8 mouse cellular contexts compared by ENCODE assay signal in the genomic region with DNA sequence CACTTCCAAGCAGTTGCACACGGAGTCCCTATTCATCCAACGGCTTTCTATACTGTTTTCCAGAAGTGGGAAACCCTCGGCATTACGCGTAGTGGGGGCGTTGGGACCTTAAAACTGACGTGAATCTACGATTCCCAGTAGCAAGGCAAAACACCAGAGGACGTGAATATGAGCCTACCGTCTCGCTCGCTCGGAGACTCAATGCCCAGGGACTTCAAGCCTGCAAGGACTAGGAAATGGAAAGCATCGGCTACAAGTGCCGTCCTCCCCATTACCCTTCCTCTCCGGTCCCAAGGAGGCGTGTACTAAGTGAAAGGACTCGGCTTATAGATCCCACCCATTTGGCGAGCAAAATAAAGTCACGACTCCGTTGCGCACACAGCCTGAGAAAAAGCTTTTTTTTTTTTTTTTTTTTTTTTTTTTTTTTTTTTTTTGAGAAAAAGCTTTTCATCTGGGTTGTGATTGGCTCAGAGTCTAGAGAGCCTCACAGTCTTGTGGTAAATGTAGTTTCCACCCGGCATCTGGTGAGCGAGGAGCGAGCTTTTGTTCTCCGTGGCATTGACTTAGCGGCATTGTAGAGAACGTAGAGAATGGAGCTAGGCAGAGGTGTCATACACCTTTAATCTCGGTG. TPM values are rescaled to one million over a fixed set of nuclear protein-coding genes. Genes with fewer than 3 reads are reported as not detected.
A peak's percentile ranks its signal among the peaks of the same experiment; 100 is the strongest.
DNase-seq lines count a peak whose midpoint lies in the region; ATAC-seq and TF ChIP-seq lines count a peak whose summit lies in the region.

No protein-coding gene starts in this region.

- H3K36me3 ChIP-seq in heart, embryonic 15.5 days: no peaks in the 10 kb centered on the region
- H3K36me3 ChIP-seq in liver, embryonic 16.5 days (ENCODE audit: control insufficient read depth, insufficient read depth): no peaks in the 10 kb centered on the region
- no peaks in the 10 kb centered on the region for H3K36me3 ChIP-seq in neural tube, embryonic 11.5 days (ENCODE audit: control insufficient read depth, insufficient read depth, low read length)
- H3K36me3 ChIP-seq in testis, adult 2 months (ENCODE audit: control insufficient read depth, insufficient read depth, low read length): no peaks in the 10 kb centered on the region

- peaks cover 12% of the 10 kb centered on the region for H3K4me1 ChIP-seq in heart, embryonic 15.5 days (replicated peaks)
- peaks cover 12% of the 10 kb centered on the region for H3K4me1 ChIP-seq in liver, embryonic 16.5 days (ENCODE audit: control insufficient read depth, low read depth, low read length)
- peaks cover 12% of the 10 kb centered on the region for H3K4me1 ChIP-seq in neural tube, embryonic 11.5 days (ENCODE audit: control insufficient read depth, insufficient read depth, low read length)
- peaks cover 2% of the 10 kb centered on the region; the same call in 1 of the 2 replicates for H3K4me1 ChIP-seq in testis, adult 2 months (ENCODE audit: control insufficient read depth, insufficient read depth, low read length)

- TF ChIP-seq POLR2A in testis, adult 2 months (IDR thresholded peaks at IDR 0.05; ENCODE audit: control insufficient read depth, low read depth, low read length): 0 out of 2 replicates have a peak, but pooled peaks have one; percentile 13

- peak overlapping the region; percentile 70 for H3K9ac ChIP-seq in heart, embryonic 15.5 days
- H3K9ac ChIP-seq in liver, embryonic 16.5 days (ENCODE audit: low read depth, low read length): peak overlapping the region; percentile 66
- H3K9ac ChIP-seq in neural tube, embryonic 11.5 days (ENCODE audit: low read length): peak overlapping the region; percentile 61

- H3K9me3 ChIP-seq in heart, embryonic 15.5 days (replicated peaks): no peaks in the 10 kb centered on the region
- H3K9me3 ChIP-seq in liver, embryonic 16.5 days (replicated peaks; ENCODE audit: control insufficient read depth, low read length): no peaks in the 10 kb centered on the region
- no peaks in the 10 kb centered on the region for H3K9me3 ChIP-seq in neural tube, embryonic 11.5 days (ENCODE audit: control insufficient read depth, low read length)

- H3K27ac ChIP-seq in heart, embryonic 15.5 days: peak overlapping the region; percentile 85
- H3K27ac ChIP-seq in liver, embryonic 16.5 days (ENCODE audit: low read length): peak overlapping the region; percentile 32
- H3K27ac ChIP-seq in neural tube, embryonic 11.5 days (ENCODE audit: low read depth, low read length): peak overlapping the region; percentile 42; the same call in 1 of the 2 replicates
- peak overlapping the region; percentile 63; the same call in 1 of the 2 replicates for H3K27ac ChIP-seq in testis, adult 2 months (ENCODE audit: control insufficient read depth, insufficient read depth, low read depth, low read length)

- WGBS in heart, embryonic 15.5 days: 2% methylated on average over 29 of the region's 29 CpGs
- WGBS in liver, embryonic 16.5 days (ENCODE audit: insufficient replicate concordance): 2% methylated on average over 29 of the region's 29 CpGs
- 4% methylated on average over 29 of the region's 29 CpGs for WGBS in neural tube, embryonic 11.5 days

- no peak for TF ChIP-seq CTCF in testis, adult 2 months (IDR thresholded peaks at IDR 0.05; ENCODE audit: control insufficient read depth, insufficient read depth, insufficient replicate concordance, low read depth, low read length)

- DNase-seq in CD4-positive, CD25-positive, alpha-beta regulatory T cell, adult 2 months (ENCODE audit: low read depth, low spot score): peak; percentile 87
- peak; percentile 54 to 62 for DNase-seq in adrenal gland, postnatal 36 days
- peak; percentile 64 for DNase-seq in kidney, postnatal 10 days
- peak; percentile 76 for DNase-seq in neural tube, embryonic 11.5 days (ENCODE audit: low spot score)

- ATAC-seq in erythroid progenitor cell, adult 5-6 weeks (replicated peaks; ENCODE audit: low FRiP score, poor library complexity, severe bottlenecking): peak; percentile 75
- ATAC-seq in heart, embryonic 15.5 days (replicated peaks; ENCODE audit: insufficient number of reproducible peaks, insufficient read depth, low FRiP score, low read depth): peak; percentile 72
- peak; percentile 39 for ATAC-seq in liver, embryonic 16.5 days (ENCODE audit: low read depth)
- peak; percentile 77 for ATAC-seq in neural tube, embryonic 11.5 days (ENCODE audit: insufficient read depth, low FRiP score, low TSS enrichment)

- peak overlapping the region; percentile 62 for H3K4me3 ChIP-seq in heart, embryonic 15.5 days
- H3K4me3 ChIP-seq in liver, embryonic 16.5 days (ENCODE audit: low read depth, low read length): peak overlapping the region; percentile 68
- H3K4me3 ChIP-seq in neural tube, embryonic 11.5 days (ENCODE audit: low read depth, low read length): peak overlapping the region; percentile 47
- H3K4me3 ChIP-seq in testis, adult 2 months (ENCODE audit: control insufficient read depth, low read depth, low read length): peak overlapping the region; percentile 81

- H3K4me2 ChIP-seq in heart, embryonic 15.5 days: peak overlapping the region; percentile 80
- H3K4me2 ChIP-seq in liver, embryonic 16.5 days (ENCODE audit: low read depth, low read length): peak overlapping the region; percentile 68
- H3K4me2 ChIP-seq in neural tube, embryonic 11.5 days (ENCODE audit: low read depth): peak overlapping the region; percentile 66

- H3K27me3 ChIP-seq in heart, embryonic 15.5 days: no peaks in the 10 kb centered on the region
- no peaks in the 10 kb centered on the region for H3K27me3 ChIP-seq in liver, embryonic 16.5 days (ENCODE audit: control insufficient read depth, insufficient read depth, low read depth, low read length)
- no peaks in the 10 kb centered on the region for H3K27me3 ChIP-seq in neural tube, embryonic 11.5 days (ENCODE audit: control insufficient read depth, insufficient read depth, low read length)
- H3K27me3 ChIP-seq in testis, adult 2 months (ENCODE audit: control insufficient read depth, insufficient read depth, low read length): no peaks in the 10 kb centered on the region

RNA-seq across cellular contexts. Expression of a gene that starts 4.0 kb away (rescaled TPM):
- total RNA-seq in adrenal gland, postnatal 36 days (2021): 1 to 10 TPM; 9.3 to 9.5 TPM
- 0.42 and 0.72 TPM in 2 replicates for total RNA-seq in erythroid progenitor cell, adult 5-6 weeks (2015; ENCODE audit: low replicate concordance)
- total RNA-seq in erythroid progenitor cell, adult 5-6 weeks (2017; ENCODE audit: low replicate concordance): 1.4 and 1.7 TPM in 2 replicates
- polyA plus RNA-seq in heart, embryonic 15.5 days (2015; fragmentation: Nextera tagmentation; extraction: Ambion mirVana): 5.2 and 7.5 TPM in 2 replicates
- polyA plus RNA-seq in liver, embryonic 16.5 days (2015; fragmentation: Nextera tagmentation; extraction: Ambion mirVana): 2.4 and 2.6 TPM in 2 replicates
- polyA plus RNA-seq in neural tube, embryonic 11.5 days (2014; fragmentation: Nextera tagmentation; extraction: Ambion mirVana): 9.8 and 10.3 TPM in 2 replicates
- polyA plus RNA-seq in testis, adult 2 months (2012; rRNA removed): 0.60 and 0.75 TPM in 2 replicates

RNA-seq across cellular contexts. Expression of a gene that starts 16.0 kb away (rescaled TPM):
- 1 to 10 TPM; 5.9 to 7.6 TPM for total RNA-seq in adrenal gland, postnatal 36 days (2021)
- 0.72 and 5.9 TPM in 2 replicates for total RNA-seq in erythroid progenitor cell, adult 5-6 weeks (2015; ENCODE audit: low replicate concordance)
- total RNA-seq in erythroid progenitor cell, adult 5-6 weeks (2017; ENCODE audit: low replicate concordance): 0.39 and 0.68 TPM in 2 replicates
- polyA plus RNA-seq in heart, embryonic 15.5 days (2015; fragmentation: Nextera tagmentation; extraction: Ambion mirVana): 5.0 and 6.4 TPM in 2 replicates
- 2.9 TPM in 2 replicates for polyA plus RNA-seq in liver, embryonic 16.5 days (2015; fragmentation: Nextera tagmentation; extraction: Ambion mirVana)
- 7.1 and 8.2 TPM in 2 replicates for polyA plus RNA-seq in neural tube, embryonic 11.5 days (2014; fragmentation: Nextera tagmentation; extraction: Ambion mirVana)
- 8.4 and 8.7 TPM in 2 replicates for polyA plus RNA-seq in testis, adult 2 months (2012; rRNA removed)

RNA-seq across cellular contexts. Expression of a gene that starts 34.4 kb away (rescaled TPM):
- under 1 TPM; 0.20 to 0.63 TPM for total RNA-seq in adrenal gland, postnatal 36 days (2021)
- total RNA-seq in erythroid progenitor cell, adult 5-6 weeks (2015; ENCODE audit: low replicate concordance): 0.42 TPM in 1 of 2 replicates, not detected in the other
- 0.51 TPM in 1 of 2 replicates, not detected in the other for total RNA-seq in erythroid progenitor cell, adult 5-6 weeks (2017; ENCODE audit: low replicate concordance)
- polyA plus RNA-seq in heart, embryonic 15.5 days (2015; fragmentation: Nextera tagmentation; extraction: Ambion mirVana): 0.47 and 0.49 TPM in 2 replicates
- 0.07 and 0.09 TPM in 2 replicates for polyA plus RNA-seq in liver, embryonic 16.5 days (2015; fragmentation: Nextera tagmentation; extraction: Ambion mirVana)
- polyA plus RNA-seq in neural tube, embryonic 11.5 days (2014; fragmentation: Nextera tagmentation; extraction: Ambion mirVana): 0.61 and 0.66 TPM in 2 replicates
- 0.12 and 0.13 TPM in 2 replicates for polyA plus RNA-seq in testis, adult 2 months (2012; rRNA removed)

RNA-seq across cellular contexts. Expression of a gene that starts 36.4 kb away (rescaled TPM):
- under 1 TPM in 1 of 2 experiments, not detected in 1; 0.20 TPM for total RNA-seq in adrenal gland, postnatal 36 days (2021)
- not detected in 2 replicates for total RNA-seq in erythroid progenitor cell, adult 5-6 weeks (2015; ENCODE audit: low replicate concordance)
- not detected in 2 replicates for total RNA-seq in erythroid progenitor cell, adult 5-6 weeks (2017; ENCODE audit: low replicate concordance)
- polyA plus RNA-seq in heart, embryonic 15.5 days (2015; fragmentation: Nextera tagmentation; extraction: Ambion mirVana): 0.14 TPM in 1 of 2 replicates, not detected in the other
- 23.6 and 26.5 TPM in 2 replicates for polyA plus RNA-seq in liver, embryonic 16.5 days (2015; fragmentation: Nextera tagmentation; extraction: Ambion mirVana)
- not detected in 2 replicates for polyA plus RNA-seq in neural tube, embryonic 11.5 days (2014; fragmentation: Nextera tagmentation; extraction: Ambion mirVana)
- polyA plus RNA-seq in testis, adult 2 months (2012; rRNA removed): 0.06 and 0.14 TPM in 2 replicates

RNA-seq across cellular contexts. Expression of a gene that starts 37.3 kb away (rescaled TPM):
- 100 to 1,000 TPM; 221 to 229 TPM for total RNA-seq in adrenal gland, postnatal 36 days (2021)
- total RNA-seq in erythroid progenitor cell, adult 5-6 weeks (2015; ENCODE audit: low replicate concordance): 194 and 220 TPM in 2 replicates
- total RNA-seq in erythroid progenitor cell, adult 5-6 weeks (2017; ENCODE audit: low replicate concordance): 137 and 141 TPM in 2 replicates
- polyA plus RNA-seq in heart, embryonic 15.5 days (2015; fragmentation: Nextera tagmentation; extraction: Ambion mirVana): 116 and 173 TPM in 2 replicates
- 50.0 and 57.9 TPM in 2 replicates for polyA plus RNA-seq in liver, embryonic 16.5 days (2015; fragmentation: Nextera tagmentation; extraction: Ambion mirVana)
- 512 and 523 TPM in 2 replicates for polyA plus RNA-seq in neural tube, embryonic 11.5 days (2014; fragmentation: Nextera tagmentation; extraction: Ambion mirVana)
- polyA plus RNA-seq in testis, adult 2 months (2012; rRNA removed): 507 and 516 TPM in 2 replicates

Comparison
In these comparisons a context has a peak if more than half of its experiments do, and no peak if none do; other contexts are left out.
1. Peak in every context shown above with its lines: DNase-seq, ATAC-seq, H3K4me3 ChIP-seq and H3K27ac ChIP-seq.
2. H3K27ac ChIP-seq: peak in every context shown above with its lines; median percentile 85 in heart, embryonic 15.5 days; 63 in testis, adult 2 months; 42 in neural tube, embryonic 11.5 days; 32 in liver, embryonic 16.5 days.